Mouse (Mus musculus): ENCODE data around the gene C130050O18Rik. TPM values are rescaled to one million over a fixed set of nuclear protein-coding genes. Genes with fewer than 3 reads are reported as not detected.
A peak's percentile ranks its signal among the peaks of the same experiment; 100 is the strongest.

The C130050O18Rik gene
- polyA plus RNA-seq (2012; ENCODE audit: insufficient read depth, insufficient read length, missing spikeins) = 1.3 TPM in 1 of 2 replicates, not detected in the other

GRCm38 (mm10) chr5:139404801-139405401, at the start of gene C130050O18Rik:
C130050O18Rik (plus strand) TSS chr5:139405280.
- Histone ChIP-seq H3K4me1 (ENCODE audit: control insufficient read depth, insufficient read depth, insufficient read length, low read length) (peaks cover 45% of the 10 kb centered on the region), H3K27ac (replicated peaks; ENCODE audit: low read depth, low read length) (peak within 1 kb of the TSS; percentile 88), H3K4me3 (ENCODE audit: insufficient read depth, low read depth, low read length) (peak within 1 kb of the TSS; percentile 51)

GRCm38 (mm10) chr5:139358653-139359052, 46.4 kb upstream of the C130050O18Rik start:
- H3K27ac ChIP-seq (replicated peaks; ENCODE audit: low read depth, low read length) = no peak overlapping the region
- no peaks in the 10 kb centered on the region for H3K4me1 ChIP-seq (ENCODE audit: control insufficient read depth, insufficient read depth, insufficient read length, low read length)
- no peak overlapping the region for H3K4me3 ChIP-seq (ENCODE audit: insufficient read depth, low read depth, low read length)

GRCm38 (mm10) chr5:139359244-139359643, 45.8 kb upstream of the C130050O18Rik start:
- H3K4me1 ChIP-seq (ENCODE audit: control insufficient read depth, insufficient read depth, insufficient read length, low read length) = peaks cover under 1% of the 10 kb centered on the region; the same call in 1 of the 2 replicates
- no peak overlapping the region for H3K27ac ChIP-seq (replicated peaks; ENCODE audit: low read depth, low read length)
- H3K4me3 ChIP-seq (ENCODE audit: insufficient read depth, low read depth, low read length) = no peak overlapping the region

GRCm38 (mm10) chr5:139363858-139364257, 41.2 kb upstream of the C130050O18Rik start:
- peaks cover 11% of the 10 kb centered on the region for H3K4me1 ChIP-seq (ENCODE audit: control insufficient read depth, insufficient read depth, insufficient read length, low read length)
- peak overlapping the region; percentile 54 for H3K27ac ChIP-seq (replicated peaks; ENCODE audit: low read depth, low read length)
- peak overlapping the region; percentile 14; the same call in 1 of the 2 replicates for H3K4me3 ChIP-seq (ENCODE audit: insufficient read depth, low read depth, low read length)

- peak overlapping the region; percentile 14; the same call in 1 of the 2 replicates for H3K4me3 ChIP-seq (ENCODE audit: insufficient read depth, low read depth, low read length)
- peaks cover 11% of the 10 kb centered on the region for H3K4me1 ChIP-seq (ENCODE audit: control insufficient read depth, insufficient read depth, insufficient read length, low read length)
Observed at GRCm38 (mm10) chr5:139364260-139364910, 40.7 kb upstream of the C130050O18Rik start.

GRCm38 (mm10) chr5:139364911-139365571, 40.0 kb upstream of the C130050O18Rik start:
- H3K4me3 ChIP-seq (ENCODE audit: insufficient read depth, low read depth, low read length) = 0 out of 2 replicates have a peak overlapping the region, but pooled peaks have one; percentile 8
- peak overlapping the region; percentile 88 for H3K27ac ChIP-seq (replicated peaks; ENCODE audit: low read depth, low read length)
- H3K4me1 ChIP-seq (ENCODE audit: control insufficient read depth, insufficient read depth, insufficient read length, low read length) = peaks cover 12% of the 10 kb centered on the region

More at GRCm38 (mm10) chr5:139364260-139364910, 40.7 kb upstream of the C130050O18Rik start:
- H3K27ac ChIP-seq (replicated peaks; ENCODE audit: low read depth, low read length) = peak overlapping the region; percentile 88

- Histone ChIP-seq H3K4me1 (ENCODE audit: control insufficient read depth, insufficient read depth, insufficient read length, low read length) (peaks cover 20% of the 10 kb centered on the region), H3K27ac (replicated peaks; ENCODE audit: low read depth, low read length) (peak overlapping the region; percentile 64; the same call in 1 of the 2 replicates), H3K4me3 (ENCODE audit: insufficient read depth, low read depth, low read length) (no peak overlapping the region)
Observed at GRCm38 (mm10) chr5:139365827-139366226, 39.3 kb upstream of the C130050O18Rik start.

- H3K4me1 ChIP-seq (ENCODE audit: control insufficient read depth, insufficient read depth, insufficient read length, low read length) = peaks cover 23% of the 10 kb centered on the region
- H3K27ac ChIP-seq (replicated peaks; ENCODE audit: low read depth, low read length) = peak overlapping the region; percentile 64
Observed at GRCm38 (mm10) chr5:139366484-139366883, 38.6 kb upstream of the C130050O18Rik start.

GRCm38 (mm10) chr5:139367884-139368458, 37.1 kb upstream of the C130050O18Rik start:
- 0 out of 2 replicates have a peak overlapping the region, but pooled peaks have one; percentile 25 for H3K27ac ChIP-seq (replicated peaks; ENCODE audit: low read depth, low read length)

More at GRCm38 (mm10) chr5:139366484-139366883, 38.6 kb upstream of the C130050O18Rik start:
- H3K4me3 ChIP-seq (ENCODE audit: insufficient read depth, low read depth, low read length) = no peak overlapping the region

GRCm38 (mm10) chr5:139368638-139369320, 36.3 kb upstream of the C130050O18Rik start:
- Histone ChIP-seq H3K27ac (replicated peaks; ENCODE audit: low read depth, low read length) (no peak overlapping the region), H3K4me3 (ENCODE audit: insufficient read depth, low read depth, low read length) (no peak overlapping the region), H3K4me1 (ENCODE audit: control insufficient read depth, insufficient read depth, insufficient read length, low read length) (peaks cover 29% of the 10 kb centered on the region)

More at GRCm38 (mm10) chr5:139367884-139368458, 37.1 kb upstream of the C130050O18Rik start:
- H3K4me3 ChIP-seq (ENCODE audit: insufficient read depth, low read depth, low read length) = no peak overlapping the region
- H3K4me1 ChIP-seq (ENCODE audit: control insufficient read depth, insufficient read depth, insufficient read length, low read length) = peaks cover 28% of the 10 kb centered on the region

- Histone ChIP-seq H3K27ac (replicated peaks; ENCODE audit: low read depth, low read length) (peak overlapping the region; percentile 64), H3K4me3 (ENCODE audit: insufficient read depth, low read depth, low read length) (peak overlapping the region; percentile 74), H3K4me1 (ENCODE audit: control insufficient read depth, insufficient read depth, insufficient read length, low read length) (peaks cover 28% of the 10 kb centered on the region)
Observed at GRCm38 (mm10) chr5:139370336-139370735, 34.7 kb upstream of the C130050O18Rik start.

- H3K27ac ChIP-seq (replicated peaks; ENCODE audit: low read depth, low read length) = peak overlapping the region; percentile 95
- peaks cover 27% of the 10 kb centered on the region for H3K4me1 ChIP-seq (ENCODE audit: control insufficient read depth, insufficient read depth, insufficient read length, low read length)
- peak overlapping the region; percentile 74 for H3K4me3 ChIP-seq (ENCODE audit: insufficient read depth, low read depth, low read length)
Observed at GRCm38 (mm10) chr5:139371118-139371517, 34.0 kb upstream of the C130050O18Rik start.

- Histone ChIP-seq H3K27ac (replicated peaks; ENCODE audit: low read depth, low read length) (peak overlapping the region; percentile 95), H3K4me3 (ENCODE audit: insufficient read depth, low read depth, low read length) (peak overlapping the region; percentile 74), H3K4me1 (ENCODE audit: control insufficient read depth, insufficient read depth, insufficient read length, low read length) (peaks cover 34% of the 10 kb centered on the region)
Observed at GRCm38 (mm10) chr5:139371631-139372401, 33.3 kb upstream of the C130050O18Rik start.

- peaks cover 41% of the 10 kb centered on the region for H3K4me1 ChIP-seq (ENCODE audit: control insufficient read depth, insufficient read depth, insufficient read length, low read length)
- peak overlapping the region; percentile 23 for H3K27ac ChIP-seq (replicated peaks; ENCODE audit: low read depth, low read length)
- no peak overlapping the region for H3K4me3 ChIP-seq (ENCODE audit: insufficient read depth, low read depth, low read length)
Observed at GRCm38 (mm10) chr5:139373126-139373525, 32.0 kb upstream of the C130050O18Rik start.
